Mouse (Mus musculus) heart, embryonic 13.5 days (tissue): ENCODE results near the gene Elp5. TPM values are rescaled to one million over a fixed set of nuclear protein-coding genes. Genes with fewer than 3 reads are reported as not detected.
A peak's percentile ranks its signal among the peaks of the same experiment; 100 is the strongest.

ENCODE experiments used
- ATAC-seq: fragments of 200-750 bp; cut with Nextera tagmentation; 2 replicates; pipeline ENCODE4 v1.8.0; 2017; ENCODE audit warnings: moderate TSS enrichment; ENCODE audit not compliant: insufficient number of reproducible peaks, low FRiP score, low TSS enrichment; ENCODE audit errors: extremely low read depth
- H3K27ac ChIP-seq: fragments of 300-500 bp; sonication (generic); replicated peaks from 2 replicates; pipeline ENCODE4 v1.5.1; 2015; ENCODE audit warnings: moderate library complexity, mild to moderate bottlenecking, inconsistent platforms
- H3K27me3 ChIP-seq: fragments of 300-500 bp; sonication (generic); replicated peaks from 2 replicates; pipeline ENCODE4 v1.6.1; 2015; ENCODE audit warnings: mild to moderate bottlenecking, inconsistent platforms
- H3K36me3 ChIP-seq: fragments of 300-500 bp; sonication (generic); 2 replicates; pipeline ENCODE4 v1.6.1; 2015; ENCODE audit warnings: mild to moderate bottlenecking, inconsistent platforms
- H3K4me1 ChIP-seq: fragments of 300-500 bp; sonication (generic); 2 replicates; pipeline ENCODE4 v1.6.1; 2015; ENCODE audit warnings: inconsistent platforms
- H3K4me2 ChIP-seq: fragments of 300-500 bp; sonication (generic); 2 replicates; pipeline ENCODE4 v1.6.1; 2015; ENCODE audit warnings: inconsistent platforms, mild to moderate bottlenecking, moderate library complexity
- H3K4me3 ChIP-seq: fragments of 300-500 bp; sonication (generic); 2 replicates; pipeline ENCODE4 v1.5.1; 2015; ENCODE audit warnings: moderate library complexity, mild to moderate bottlenecking, inconsistent platforms
- H3K9ac ChIP-seq: fragments of 300-500 bp; sonication (generic); 2 replicates; pipeline ENCODE4 v1.6.1; 2015; ENCODE audit warnings: inconsistent platforms, mild to moderate bottlenecking, moderate library complexity
- H3K9me3 ChIP-seq: fragments of 300-500 bp; sonication (generic); 2 replicates; pipeline ENCODE4 v1.6.1; 2016; ENCODE audit warnings: inconsistent platforms
- WGBS: fragments of 180-500 bp; shearing (Covaris S2); methylation state at CpG from one replicate; pipeline ENCODE4 v1.1.7; 2015; ENCODE audit warnings: mixed read lengths; 5-methylcytosine and 5-hydroxymethylcytosine counted together
- polyA plus RNA-seq: library from polyadenylated mRNA; unstranded; fragments of >200 nt; fragmentation: Nextera tagmentation; extraction: Ambion mirVana; gene quantifications from 2 replicates; pipeline ENCODE4 v1.2.1, GENCODE M21; 2015

Gene Elp5
- polyA plus RNA-seq: 111 and 119 TPM in 2 replicates

DNA sequence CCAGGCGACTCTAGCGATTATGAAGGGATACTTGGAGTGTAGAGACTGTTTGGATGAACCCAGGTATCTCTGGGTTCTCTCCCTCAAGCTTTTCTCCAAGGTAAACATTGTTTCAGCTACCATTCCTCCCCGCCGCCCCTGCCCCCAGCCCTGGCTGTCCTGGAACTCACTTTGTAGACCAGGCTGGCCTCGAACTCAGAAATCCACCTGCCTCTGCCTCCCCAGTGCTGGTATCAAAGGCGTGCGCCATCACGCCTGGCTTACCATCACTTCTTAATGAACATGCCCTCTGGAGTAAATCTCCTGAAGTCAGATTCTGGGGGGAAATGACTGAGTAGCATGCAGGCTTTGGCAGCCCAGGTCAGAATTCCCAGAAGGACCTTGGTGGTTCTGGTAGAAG is at the start of gene Elp5:
TSS of gene Elp5 (minus strand) at position 293 of the 400 bp plus-strand sequence.
- Histone ChIP-seq H3K4me1 (peaks cover 35% of the 10 kb centered on the region), H3K36me3 (peaks cover 54% of the 10 kb centered on the region), H3K4me2 (peak within 1 kb of the TSS; percentile 87), H3K27me3 (no peaks in the 10 kb centered on the region), H3K27ac (peak within 1 kb of the TSS; percentile 99), H3K4me3 (peak within 1 kb of the TSS; percentile 100), H3K9ac (peak within 1 kb of the TSS; percentile 100), H3K9me3 (no peaks in the 10 kb centered on the region)
- 47% methylated on average over 8 of the region's 8 CpGs for WGBS
- no peak for ATAC-seq

GRCm38 (mm10) chr11:70031321-70031670 is 49.0 kb upstream of the Elp5 start:
- Histone ChIP-seq H3K4me2 (no peak overlapping the region), H3K4me1 (peaks cover 41% of the 10 kb centered on the region), H3K9me3 (no peaks in the 10 kb centered on the region), H3K27ac (no peak overlapping the region), H3K4me3 (no peak overlapping the region), H3K27me3 (peaks cover 7% of the 10 kb centered on the region; the same call in 1 of the 2 replicates), H3K36me3 (peaks cover 42% of the 10 kb centered on the region), H3K9ac (no peak overlapping the region)
- ATAC-seq: no peak
- 92% methylated on average over 11 of the region's 11 CpGs for WGBS

DNA sequence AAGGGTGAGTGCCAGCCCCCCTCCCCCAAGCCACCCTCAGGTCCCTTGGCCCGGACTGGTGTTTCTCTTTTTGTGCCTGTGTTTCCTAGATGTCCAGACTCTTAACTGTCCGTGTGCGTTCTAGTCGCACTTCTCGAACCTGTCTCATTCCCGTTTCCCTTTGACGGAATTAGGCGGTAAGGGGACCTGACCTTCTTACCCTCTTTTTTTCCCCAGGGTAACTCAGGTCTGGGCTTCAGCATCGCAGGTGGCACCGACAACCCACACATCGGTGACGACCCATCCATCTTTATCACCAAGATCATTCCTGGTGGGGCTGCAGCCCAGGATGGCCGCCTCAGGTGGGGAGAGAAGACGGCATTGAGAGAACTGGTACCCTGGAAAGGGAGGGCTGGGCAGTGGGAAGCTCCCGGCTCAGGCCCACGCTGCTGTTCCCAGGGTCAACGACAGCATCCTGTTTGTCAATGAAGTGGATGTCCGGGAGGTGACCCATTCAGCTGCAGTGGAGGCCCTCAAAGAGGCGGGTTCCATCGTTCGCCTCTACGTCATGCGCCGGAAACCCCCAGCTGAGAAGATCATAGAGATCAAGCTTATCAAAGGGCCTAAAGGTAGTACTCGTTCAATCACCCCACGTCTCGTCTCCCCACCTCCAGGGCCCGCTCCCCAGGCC is 48.5 kb upstream of the Elp5 start:
- peaks cover 46% of the 10 kb centered on the region for H3K4me1 ChIP-seq
- no peak for ATAC-seq
- WGBS: 90% methylated on average over 28 of the region's 28 CpGs

DNA sequence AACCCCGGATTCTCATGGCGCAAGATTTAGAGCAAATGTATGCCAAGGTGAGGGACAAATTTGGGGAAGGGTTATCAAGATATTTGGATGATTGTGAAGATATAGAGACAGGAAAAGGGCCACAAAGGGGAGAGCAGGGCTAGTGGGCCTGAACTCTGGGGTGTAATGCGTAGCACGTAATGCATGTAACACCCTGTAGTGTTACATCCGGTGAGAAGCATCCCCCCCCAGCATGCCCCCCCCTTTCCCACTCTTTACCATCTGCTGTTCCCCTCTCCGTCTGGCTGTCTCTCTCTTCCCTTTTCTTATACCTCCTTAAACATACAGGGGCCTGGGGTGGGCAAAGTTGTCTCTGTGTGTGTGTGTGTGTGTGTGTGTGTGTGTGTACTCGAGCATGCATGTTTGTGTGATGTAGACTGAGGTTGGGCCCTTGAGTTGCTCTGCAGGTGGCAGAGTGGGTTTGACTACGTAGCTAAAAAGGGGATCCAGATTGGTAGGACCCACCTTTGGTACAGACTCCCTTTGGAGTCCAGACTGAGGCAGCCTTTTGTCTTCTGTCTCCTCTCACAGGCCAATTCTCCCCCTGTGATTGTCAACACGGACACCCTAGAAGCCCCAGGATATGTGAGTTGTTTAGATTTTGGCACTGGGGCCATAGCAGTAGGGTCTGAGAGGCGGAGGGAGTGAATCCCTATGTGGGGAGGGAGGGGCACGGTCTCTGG is 47.7 kb upstream of the Elp5 start:
- peaks cover 7% of the 10 kb centered on the region; the same call in 1 of the 2 replicates for H3K27me3 ChIP-seq
- no peaks in the 10 kb centered on the region for H3K9me3 ChIP-seq
- H3K36me3 ChIP-seq: peaks cover 32% of the 10 kb centered on the region
- 0 out of 2 replicates have a peak overlapping the region, but pooled peaks have one; percentile 44 for H3K9ac ChIP-seq
- H3K4me1 ChIP-seq: peaks cover 51% of the 10 kb centered on the region
- 44% methylated on average over 11 of the region's 11 CpGs for WGBS
- H3K4me2 ChIP-seq: peak overlapping the region; percentile 65
- ATAC-seq: no peak
- peak overlapping the region; percentile 31; the same call in 1 of the 2 replicates for H3K4me3 ChIP-seq
- 0 out of 2 replicates have a peak overlapping the region, but pooled peaks have one; percentile 69 for H3K27ac ChIP-seq

More for the DNA sequence above, 48.5 kb upstream of the Elp5 start:
- H3K9ac ChIP-seq: no peak overlapping the region
- no peak overlapping the region for H3K4me2 ChIP-seq
- H3K27ac ChIP-seq: no peak overlapping the region
- H3K4me3 ChIP-seq: no peak overlapping the region
- peaks cover 7% of the 10 kb centered on the region; the same call in 1 of the 2 replicates for H3K27me3 ChIP-seq
- H3K9me3 ChIP-seq: no peaks in the 10 kb centered on the region
- H3K36me3 ChIP-seq: peaks cover 38% of the 10 kb centered on the region

- peak overlapping the region; percentile 69 for H3K27ac ChIP-seq
- ATAC-seq: peak; percentile 69
- H3K27me3 ChIP-seq: peaks cover 7% of the 10 kb centered on the region; the same call in 1 of the 2 replicates
- H3K36me3 ChIP-seq: peaks cover 31% of the 10 kb centered on the region
- H3K4me2 ChIP-seq: peak overlapping the region; percentile 65
- H3K9ac ChIP-seq: peak overlapping the region; percentile 66; the same call in 1 of the 2 replicates
- H3K4me1 ChIP-seq: peaks cover 53% of the 10 kb centered on the region
- H3K4me3 ChIP-seq: peak overlapping the region; percentile 31
- no peaks in the 10 kb centered on the region for H3K9me3 ChIP-seq
- WGBS: under 1% methylated on average over 20 of the region's 20 CpGs
These were observed 46.9 kb upstream of the Elp5 start for GRCm38 (mm10) chr11:70029130-70029801.

- Histone ChIP-seq H3K27ac (peak overlapping the region; percentile 69), H3K27me3 (peaks cover 7% of the 10 kb centered on the region; the same call in 1 of the 2 replicates), H3K36me3 (peaks cover 28% of the 10 kb centered on the region), H3K4me3 (peak overlapping the region; percentile 31), H3K4me2 (peak overlapping the region; percentile 65), H3K4me1 (peaks cover 59% of the 10 kb centered on the region), H3K9ac (peak overlapping the region; percentile 66), H3K9me3 (no peaks in the 10 kb centered on the region)
- ATAC-seq: no peak
- WGBS: 28% methylated on average over 12 of the region's 12 CpGs
These were observed 46.2 kb upstream of the Elp5 start for GRCm38 (mm10) chr11:70028401-70029129.

- WGBS: 42% methylated on average over 9 of the region's 9 CpGs
- no peak for ATAC-seq
- peaks cover 7% of the 10 kb centered on the region; the same call in 1 of the 2 replicates for H3K27me3 ChIP-seq
- H3K4me1 ChIP-seq: peaks cover 68% of the 10 kb centered on the region
- H3K4me3 ChIP-seq: peak overlapping the region; percentile 37
- H3K36me3 ChIP-seq: peaks cover 18% of the 10 kb centered on the region
- peak overlapping the region; percentile 10 for H3K27ac ChIP-seq
- peak overlapping the region; percentile 65 for H3K4me2 ChIP-seq
- no peaks in the 10 kb centered on the region for H3K9me3 ChIP-seq
- peak overlapping the region; percentile 42 for H3K9ac ChIP-seq
These were observed 45.1 kb upstream of the Elp5 start for GRCm38 (mm10) chr11:70027397-70027796.

- Histone ChIP-seq H3K9ac (peak overlapping the region; percentile 42), H3K9me3 (no peaks in the 10 kb centered on the region), H3K36me3 (peaks cover 11% of the 10 kb centered on the region), H3K4me3 (peak overlapping the region; percentile 37), H3K27ac (peak overlapping the region; percentile 28), H3K4me2 (peak overlapping the region; percentile 65), H3K27me3 (peaks cover 7% of the 10 kb centered on the region; the same call in 1 of the 2 replicates), H3K4me1 (peaks cover 74% of the 10 kb centered on the region)
- 3% methylated on average over 19 of the region's 19 CpGs for WGBS
- peak; percentile 43; the same call in 1 of the 2 replicates for ATAC-seq
These were observed 44.4 kb upstream of the Elp5 start for GRCm38 (mm10) chr11:70026689-70027088.

- Histone ChIP-seq H3K27ac (no peak overlapping the region), H3K9ac (peak overlapping the region; percentile 78), H3K4me2 (peak overlapping the region; percentile 73)
These were observed 41.8 kb upstream of the Elp5 start for GRCm38 (mm10) chr11:70024151-70024514.

DNA sequence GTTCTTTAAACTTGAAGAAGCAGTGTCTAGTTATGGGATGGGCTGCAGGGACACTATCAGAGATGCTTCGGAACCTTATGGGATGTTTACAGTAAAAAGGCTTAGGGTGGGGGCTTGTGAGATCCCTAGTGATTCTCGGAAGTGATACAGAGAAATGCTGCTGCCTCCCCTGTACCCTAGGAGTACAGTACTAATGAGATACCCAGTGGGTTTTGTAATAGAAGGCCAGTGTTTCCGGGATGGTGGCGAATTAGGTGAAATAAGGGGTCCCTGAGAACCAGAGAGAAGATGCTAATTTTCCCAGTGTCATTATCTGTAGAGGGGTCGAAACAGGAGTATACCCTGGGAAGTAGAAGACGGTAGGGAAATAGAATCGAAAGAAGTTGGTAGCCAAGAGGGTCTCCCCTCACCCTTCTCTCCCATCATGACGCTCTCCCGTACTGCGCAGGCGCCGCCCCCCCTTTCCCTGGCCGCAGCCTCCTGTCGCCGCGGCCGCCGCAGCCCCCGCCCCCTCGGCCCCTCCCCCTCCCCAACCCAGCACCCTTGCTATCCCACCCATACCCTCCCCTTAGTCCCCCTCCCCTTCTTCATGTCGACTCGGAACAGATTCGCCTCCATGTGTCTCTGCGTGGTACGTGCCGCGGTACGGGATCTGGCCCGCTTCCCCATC is 41.3 kb upstream of the Elp5 start:
- 6% methylated on average over 19 of the region's 29 CpGs for WGBS
- H3K9me3 ChIP-seq: no peaks in the 10 kb centered on the region
- H3K4me3 ChIP-seq: peak overlapping the region; percentile 49
- H3K4me2 ChIP-seq: peak overlapping the region; percentile 73
- H3K4me1 ChIP-seq: peaks cover 86% of the 10 kb centered on the region
- no peak overlapping the region for H3K27ac ChIP-seq
- no peak for ATAC-seq
- peak overlapping the region; percentile 78 for H3K9ac ChIP-seq
- no peaks in the 10 kb centered on the region for H3K36me3 ChIP-seq
- H3K27me3 ChIP-seq: peaks cover 7% of the 10 kb centered on the region; the same call in 1 of the 2 replicates

More at GRCm38 (mm10) chr11:70024151-70024514, 41.8 kb upstream of the Elp5 start:
- whole genome bisulfite sequencing: 14% methylated on average over 6 of the region's 6 CpGs
- H3K36me3 ChIP-seq: no peaks in the 10 kb centered on the region
- no peaks in the 10 kb centered on the region for H3K9me3 ChIP-seq
- peak overlapping the region; percentile 49 for H3K4me3 ChIP-seq
- ATAC-seq: no peak
- H3K4me1 ChIP-seq: peaks cover 86% of the 10 kb centered on the region
- H3K27me3 ChIP-seq: peaks cover 7% of the 10 kb centered on the region; the same call in 1 of the 2 replicates
